Mouse (Mus musculus) bone marrow, adult 2 months (tissue): Measurements from ENCODE around the gene Fam90a1a. TPM values are rescaled to one million over a fixed set of nuclear protein-coding genes. Genes with fewer than 3 reads are reported as not detected.
"Not testable (repeated sequence)": the region's sequence is repeated elsewhere in the genome, so short reads cannot be mapped to it uniquely, and the experiment has no call there.

Experiments
- H3K27ac ChIP-seq: fragments of 200-500 bp; 2 replicates; pipeline ENCODE4 v1.5.1; 2012; ENCODE audit warnings: low read depth, mild to moderate bottlenecking, control low read depth, inconsistent platforms, low read length; ENCODE audit not compliant: control insufficient read depth, poor library complexity, insufficient read depth
- H3K4me1 ChIP-seq: fragments of 200-500 bp; 2 replicates; pipeline ENCODE4 v1.6.1; 2011; ENCODE audit warnings: low read length; ENCODE audit not compliant: control insufficient read depth, insufficient read depth
- H3K4me3 ChIP-seq: fragments of 200-500 bp; replicated peaks from 2 replicates; pipeline ENCODE3; 2011; ENCODE audit warnings: mild to moderate bottlenecking, low read depth, low read length, control low read depth; ENCODE audit not compliant: control insufficient read depth
- CTCF ChIP-seq: fragments of 200-500 bp; IDR thresholded peaks from 2 replicates; pipeline ENCODE4 v1.5.1; 2011; ENCODE audit warnings: low read length, control low read depth; ENCODE audit not compliant: control insufficient read depth, insufficient read depth
- POLR2A ChIP-seq: fragments of 200-500 bp; IDR thresholded peaks from 2 replicates; pipeline ENCODE4 v1.6.1; 2011; ENCODE audit warnings: low read depth, mild to moderate bottlenecking, control low read depth, low read length, borderline replicate concordance; ENCODE audit not compliant: control insufficient read depth
- WGBS: fragments of 180-500 bp; shearing (Covaris S2); methylation state at CpG from one replicate; pipeline ENCODE4 v1.1.7; 2018; 5-methylcytosine and 5-hydroxymethylcytosine counted together
- polyA plus RNA-seq: library from polyadenylated mRNA; stranded (reverse); fragments of >200 nt; gene quantifications from 2 replicates; pipeline ENCODE4 v1.2.4, GENCODE M21; 2011; ENCODE audit warnings: low replicate concordance; ENCODE audit not compliant: missing spikeins, insufficient read depth, insufficient read length

Gene Fam90a1a
- polyA plus RNA-seq: not detected in 2 replicates

DNA sequence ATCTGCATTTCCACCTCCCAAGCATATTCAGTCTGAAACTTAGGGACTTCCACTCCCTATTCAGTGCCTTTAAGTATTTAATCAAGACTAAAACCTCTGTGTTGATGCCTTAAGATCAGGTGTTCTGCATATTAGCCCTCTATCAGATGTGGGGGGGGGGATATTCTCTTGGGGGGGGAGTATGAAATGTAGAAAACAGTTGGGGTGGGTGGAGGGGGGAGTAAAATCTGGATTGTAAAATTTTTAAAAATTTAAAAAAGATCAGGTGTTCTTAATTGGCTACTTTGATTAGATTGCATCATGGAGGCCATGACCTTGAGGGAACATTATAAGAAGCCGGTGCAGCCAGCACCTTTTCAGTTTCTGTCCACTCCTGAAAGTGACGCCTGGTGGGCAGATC, at the start of gene Fam90a1a:
Fam90a1a (plus strand) TSS at position 301 of the 400 bp plus-strand sequence.
- Histone ChIP-seq H3K4me3 (no peak within 1 kb of the TSS), H3K27ac (no peak within 1 kb of the TSS), H3K4me1 (no peaks in the 10 kb centered on the region)
- TF ChIP-seq POLR2A (no peak), CTCF (no peak)
- 78% methylated on average over 2 of the region's 2 CpGs for WGBS

- 17% methylated on average over 1 of the region's 1 CpGs for WGBS
- no peaks in the 10 kb centered on the region for H3K4me1 ChIP-seq
- no peak overlapping the region for H3K4me3 ChIP-seq
- TF ChIP-seq CTCF (no peak), POLR2A (no peak)
- H3K27ac ChIP-seq: no peak overlapping the region
Observed at GRCm38 (mm10) chr8:21911931-21912330, 46.6 kb upstream of the Fam90a1a start.

GRCm38 (mm10) chr8:21912554-21912953, 46.0 kb upstream of the Fam90a1a start:
- TF ChIP-seq CTCF (no peak), POLR2A (no peak)
- H3K4me1 ChIP-seq: no peaks in the 10 kb centered on the region
- 43% methylated on average over 2 of the region's 2 CpGs for WGBS
- H3K4me3 ChIP-seq: no peak overlapping the region
- H3K27ac ChIP-seq: no peak overlapping the region

DNA sequence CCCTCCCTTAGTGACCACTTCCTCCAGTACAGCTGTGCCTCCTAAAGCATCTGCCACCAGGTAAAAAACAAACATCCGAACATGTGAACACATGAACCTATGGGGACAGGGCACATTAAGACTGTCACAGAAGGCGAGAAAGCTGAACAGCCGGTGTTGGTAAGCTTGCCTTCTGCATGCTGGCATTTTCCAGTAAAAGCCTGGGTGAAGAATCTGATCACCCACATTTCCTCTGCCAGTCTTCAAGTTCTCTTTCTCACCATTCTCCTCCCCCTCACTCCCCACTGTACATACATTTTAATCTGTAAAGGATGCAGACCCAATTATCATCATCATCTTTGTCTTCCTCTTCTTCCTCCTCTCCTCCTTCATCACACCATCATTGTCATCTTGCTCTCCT, 42.9 kb upstream of the Fam90a1a start:
- TF ChIP-seq CTCF: no peak
- no peak for TF ChIP-seq POLR2A
- WGBS: 76% methylated on average over 3 of the region's 3 CpGs
- H3K27ac ChIP-seq: no peak overlapping the region
- H3K4me1 ChIP-seq: no peaks in the 10 kb centered on the region
- H3K4me3 ChIP-seq: no peak overlapping the region

DNA sequence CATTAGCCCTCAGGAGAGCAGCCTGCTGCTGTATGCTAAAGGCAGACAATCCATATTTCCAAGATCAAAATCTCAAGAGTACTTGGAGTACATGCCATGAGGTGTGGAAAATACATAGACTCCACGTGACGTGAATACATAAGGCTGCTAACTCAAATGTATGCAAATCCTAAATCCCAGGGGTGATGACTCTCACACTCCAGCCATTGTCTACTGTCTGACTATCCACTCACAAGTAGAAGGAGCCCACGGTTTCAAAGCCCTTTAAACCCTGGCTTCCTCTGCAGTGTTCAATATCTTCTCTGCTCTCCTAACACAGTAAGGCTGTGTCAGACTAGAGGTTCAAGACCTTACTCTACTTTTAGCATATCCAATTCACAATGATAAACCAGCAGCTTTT, 27.8 kb upstream of the Fam90a1a start:
- H3K4me3 ChIP-seq, H3K4me1 ChIP-seq, H3K27ac ChIP-seq: not testable (repeated sequence)
- WGBS: 77% methylated on average over 3 of the region's 3 CpGs

DNA sequence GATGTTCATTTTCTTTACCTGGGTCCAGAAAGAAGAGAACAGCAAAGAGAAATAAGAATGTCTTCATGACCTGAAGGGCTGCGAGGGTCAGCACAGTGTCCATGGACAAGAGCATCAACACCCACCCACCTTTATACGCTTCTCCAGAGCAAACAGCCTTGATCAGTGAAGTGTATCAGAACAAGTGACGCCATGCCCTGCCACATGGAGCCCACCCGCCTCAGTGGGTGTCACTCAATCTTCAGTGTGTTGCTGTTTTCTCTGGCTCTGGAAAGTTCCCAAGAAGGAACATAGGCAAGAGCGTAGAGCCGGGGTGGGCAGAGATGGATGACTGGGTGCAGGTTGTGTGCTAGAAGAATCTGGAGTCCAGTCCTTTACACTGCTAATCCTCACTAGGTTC, 25.9 kb upstream of the Fam90a1a start, which contains the start of gene Defb15:
Defb15 (minus strand) TSS at position 101 of the 400 bp plus-strand sequence.
- H3K4me3 ChIP-seq: no peak within 1 kb of the TSS
- no peaks in the 10 kb centered on the region for H3K4me1 ChIP-seq
- TF ChIP-seq CTCF (no peak), POLR2A (no peak)
- WGBS: 85% methylated on average over 6 of the region's 6 CpGs
- H3K27ac ChIP-seq: no peak within 1 kb of the TSS

DNA sequence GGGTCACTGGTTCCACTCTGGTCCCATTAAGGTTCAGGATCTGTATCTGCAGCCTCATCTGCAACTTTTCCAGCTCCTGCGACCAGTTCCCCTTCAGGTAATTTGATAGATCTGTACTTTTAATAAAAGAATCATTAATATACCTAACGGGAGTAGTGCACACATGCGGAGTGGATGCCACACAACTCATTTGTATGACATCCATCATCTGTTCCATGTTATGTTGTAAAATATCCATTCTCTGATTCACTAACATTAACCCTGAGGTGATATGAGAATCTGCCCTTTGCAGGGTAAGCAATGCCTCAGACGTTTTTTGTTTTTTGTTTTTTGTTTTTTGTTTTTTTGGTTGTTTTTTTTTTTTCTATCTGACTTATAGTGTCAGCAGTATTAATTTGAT, 20.5 kb upstream of the Fam90a1a start, which contains the start of gene Defb35:
Defb35 (plus strand) TSS at position 301 of the 400 bp plus-strand sequence.
- H3K4me1 ChIP-seq, H3K27ac ChIP-seq, H3K4me3 ChIP-seq: not testable (repeated sequence)
- WGBS: 79% methylated on average over 4 of the region's 4 CpGs

DNA sequence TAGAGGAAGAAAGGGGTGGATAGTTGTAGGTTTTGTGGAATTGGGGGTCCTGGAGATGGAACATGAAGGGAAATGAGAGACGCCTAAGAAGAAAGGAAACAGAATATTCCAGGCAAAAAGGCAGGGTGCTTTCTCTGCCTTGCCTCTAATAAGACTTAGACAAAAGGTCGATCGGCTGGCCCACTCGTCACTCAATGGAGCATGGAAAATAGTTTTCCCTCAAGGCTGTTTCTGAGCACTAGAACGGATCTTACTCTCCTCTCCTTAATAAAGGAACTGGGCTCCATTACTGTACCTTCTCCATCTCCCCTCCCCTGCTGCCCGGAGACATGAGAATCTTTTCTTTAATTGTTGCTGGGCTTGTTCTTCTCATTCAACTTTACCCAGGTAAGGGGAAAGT, 12.1 kb upstream of the Fam90a1a start, which contains the start of gene Defb13:
Defb13 (plus strand) TSS at position 301 of the 400 bp plus-strand sequence.
- TF ChIP-seq POLR2A: no peak
- TF ChIP-seq CTCF: no peak
- H3K4me1 ChIP-seq: no peaks in the 10 kb centered on the region
- 81% methylated on average over 6 of the region's 6 CpGs for WGBS

DNA sequence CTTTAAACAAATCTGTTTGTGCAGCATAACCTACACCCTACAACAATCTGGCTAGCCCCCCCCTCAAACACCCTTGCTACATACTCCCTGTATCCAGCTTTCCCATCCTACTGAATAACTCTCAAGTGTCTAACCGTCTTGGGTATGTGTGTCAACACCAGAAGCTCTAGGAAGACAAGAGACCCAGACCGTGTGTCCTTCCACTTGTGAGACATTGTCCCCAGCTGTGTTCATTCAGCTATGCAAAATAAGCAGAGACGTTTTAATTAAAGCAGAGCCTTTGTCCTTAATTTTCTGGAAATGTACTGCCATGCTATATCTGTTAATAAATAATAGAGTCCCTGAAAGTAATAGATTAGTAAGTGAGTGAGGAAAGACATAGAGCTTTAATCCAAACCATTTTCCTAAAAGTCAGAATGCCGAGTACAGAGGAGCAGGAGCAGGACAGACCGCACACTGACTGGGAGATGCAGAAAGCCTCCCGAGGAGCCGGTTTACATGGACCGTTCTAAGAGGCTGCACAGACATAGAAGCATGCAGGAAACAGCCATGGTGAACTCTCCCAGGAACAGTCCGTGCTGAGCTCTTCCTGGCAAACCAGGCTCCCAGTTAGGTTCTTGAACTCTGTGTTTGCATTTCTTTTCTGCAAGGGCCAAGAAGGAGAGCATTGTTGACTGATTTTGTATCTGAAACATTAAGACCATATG, 11.1 kb upstream of the Fam90a1a start:
- Histone ChIP-seq H3K4me1 (no peaks in the 10 kb centered on the region), H3K27ac (no peak overlapping the region), H3K4me3 (no peak overlapping the region)
- WGBS: 78% methylated on average over 9 of the region's 9 CpGs
- TF ChIP-seq POLR2A: no peak
- no peak for TF ChIP-seq CTCF

More for the DNA sequence above, 12.1 kb upstream of the Fam90a1a start, which contains the start of gene Defb13:
- no peak within 1 kb of the TSS for H3K4me3 ChIP-seq
- no peak within 1 kb of the TSS for H3K27ac ChIP-seq
